ENCODE assay signal across 8 mouse cellular contexts in the genomic region with DNA sequence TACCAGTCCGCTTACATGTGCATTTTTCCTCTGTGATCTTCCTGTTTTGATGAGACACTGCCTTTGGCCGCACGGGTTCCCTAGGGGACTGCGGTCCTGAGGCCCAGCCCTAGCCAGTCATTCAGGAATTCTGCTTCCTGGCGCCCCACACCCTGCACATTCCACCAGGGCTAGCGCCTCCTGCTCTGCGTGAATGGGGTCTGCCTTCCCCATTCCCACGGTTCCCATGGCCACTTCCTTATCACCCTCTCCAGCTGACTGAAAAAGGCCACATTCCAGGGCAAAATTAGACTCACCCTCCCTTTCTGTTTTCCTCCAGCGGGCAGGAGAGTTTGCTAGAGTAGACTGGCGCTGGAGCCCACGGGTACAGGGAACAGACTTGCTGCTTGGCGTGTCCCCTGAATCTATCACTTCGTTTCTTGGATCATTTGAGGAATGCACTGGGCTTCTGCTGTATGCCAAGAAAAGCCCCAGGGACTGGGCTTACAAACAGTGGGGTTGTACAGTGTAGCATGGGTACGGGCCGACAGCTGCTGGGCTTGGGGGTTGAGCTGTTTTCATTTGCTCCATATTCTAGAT. TPM values are rescaled to one million over a fixed set of nuclear protein-coding genes. Genes with fewer than 3 reads are reported as not detected.
A peak's percentile ranks its signal among the peaks of the same experiment; 100 is the strongest.
DNase-seq lines count a peak whose midpoint lies in the region; ATAC-seq and TF ChIP-seq lines count a peak whose summit lies in the region.

No protein-coding gene starts in this region.

- H3K27me3 ChIP-seq in Patski = no peaks in the 10 kb centered on the region
- H3K27me3 ChIP-seq in lung, embryonic 14.5 days (ENCODE audit: insufficient read depth, low read length) = no peaks in the 10 kb centered on the region
- no peaks in the 10 kb centered on the region for H3K27me3 ChIP-seq in stomach, embryonic 15.5 days (replicated peaks)

- H3K4me1 ChIP-seq in lung, embryonic 14.5 days (ENCODE audit: insufficient read depth) = peaks cover 20% of the 10 kb centered on the region
- H3K4me1 ChIP-seq in stomach, embryonic 15.5 days = peaks cover 31% of the 10 kb centered on the region

- peak overlapping the region; percentile 14; the same call in 1 of the 2 replicates for H3K9ac ChIP-seq in lung, embryonic 14.5 days
- H3K9ac ChIP-seq in stomach, embryonic 15.5 days = no peak overlapping the region

- H3K27ac ChIP-seq in lung, embryonic 14.5 days (ENCODE audit: low read depth) = peak overlapping the region; percentile 81
- peak overlapping the region; percentile 73 for H3K27ac ChIP-seq in stomach, embryonic 15.5 days

- H3K9me3 ChIP-seq in lung, embryonic 14.5 days (ENCODE audit: low read depth, low read length) = no peaks in the 10 kb centered on the region
- no peaks in the 10 kb centered on the region for H3K9me3 ChIP-seq in stomach, embryonic 15.5 days

- no peak overlapping the region for H3K4me3 ChIP-seq in lung, embryonic 14.5 days (ENCODE audit: low read depth, low read length)
- H3K4me3 ChIP-seq in stomach, embryonic 15.5 days (replicated peaks) = no peak overlapping the region

- no peak for TF ChIP-seq CTCF in Patski (IDR thresholded peaks at IDR 0.05)
- TF ChIP-seq CTCF in lung, embryonic 14.5 days (IDR thresholded peaks at IDR 0.05; ENCODE audit: low read depth) = no peak; the same call in 1 of the 2 replicates

- CTCF ChIA-PET in Patski (lab: Charles Lee) = interaction anchor here (0.8 to 2.1 kb wide), 3 partner anchors 36 to 76 kb away, joined by 3 to 4 read pairs (median 3); no protein-coding TSS in a partner anchor

- POLR2A ChIA-PET in Patski (lab: Charles Lee) = interaction anchor here (0.7 to 1.6 kb wide), 4 partner anchors 11 to 76 kb away, joined by 3 to 5 read pairs (median 3); no protein-coding TSS in a partner anchor

- peak; percentile 89 for ATAC-seq in Patski
- ATAC-seq in lung, embryonic 14.5 days (ENCODE audit: insufficient read depth) = peak; percentile 92
- ATAC-seq in stomach, embryonic 15.5 days (ENCODE audit: insufficient read depth, low FRiP score, low read depth) = peak; percentile 83
- ATAC-seq in cerebellum, adult (ENCODE audit: insufficient number of reproducible peaks, low FRiP score, low TSS enrichment) = no peak

- peaks cover 21% of the 10 kb centered on the region for H3K36me3 ChIP-seq in lung, embryonic 14.5 days (ENCODE audit: insufficient read depth)
- H3K36me3 ChIP-seq in stomach, embryonic 15.5 days = peaks cover 3% of the 10 kb centered on the region; the same call in 1 of the 2 replicates

- peak; percentile 91 for DNase-seq in Patski (ENCODE audit: low read depth, low spot score)
- DNase-seq in embryo, embryonic 10 days (ENCODE audit: low spot score) = peak; percentile 68
- peak; percentile 89 to 96 for DNase-seq in heart, adult 18-20 months
- peak; percentile 78 for DNase-seq in kidney, adult 18-20 months
- peak; percentile 84 for DNase-seq in lung, embryonic 14.5 days
- DNase-seq in thymus, adult 18-20 months = no peak

- H3K4me2 ChIP-seq in lung, embryonic 14.5 days = peak overlapping the region; percentile 36
- 0 out of 2 replicates have a peak overlapping the region, but pooled peaks have one; percentile 9 for H3K4me2 ChIP-seq in stomach, embryonic 15.5 days

- 18% methylated on average over 15 of the region's 15 CpGs for WGBS in lung, embryonic 14.5 days
- WGBS in stomach, embryonic 15.5 days = 35% methylated on average over 15 of the region's 15 CpGs

- in situ Hi-C loops in Patski (cut with MboI; ENCODE audit: low pct_unique_long_range_greater_than_20kb) = no loop called here

RNA-seq across cellular contexts. Expression of a gene that starts 22.7 kb away (rescaled TPM):
- 465 TPM for polyA plus RNA-seq in Patski (2021)
- 10 to 100 TPM; 50.3 to 57.1 TPM for total RNA-seq in heart, adult 18-20 months (2021)
- polyA plus RNA-seq in lung, embryonic 14.5 days (2014; fragmentation: Nextera tagmentation; extraction: Ambion mirVana) = 19.7 and 24.5 TPM in 2 replicates
- polyA plus RNA-seq in stomach, embryonic 15.5 days (2015; fragmentation: Nextera tagmentation; extraction: Ambion mirVana) = 15.8 and 19.3 TPM in 2 replicates

RNA-seq across cellular contexts. Expression of a gene that starts 23.4 kb away (rescaled TPM):
- polyA plus RNA-seq in Patski (2021) = 287 TPM
- total RNA-seq in heart, adult 18-20 months (2021) = 10 to 100 TPM; 50.4 to 56.6 TPM
- polyA plus RNA-seq in lung, embryonic 14.5 days (2014; fragmentation: Nextera tagmentation; extraction: Ambion mirVana) = 125 and 127 TPM in 2 replicates
- polyA plus RNA-seq in stomach, embryonic 15.5 days (2015; fragmentation: Nextera tagmentation; extraction: Ambion mirVana) = 106 and 113 TPM in 2 replicates

Comparison
In these comparisons a context has a peak if more than half of its experiments do, and no peak if none do; other contexts are left out.
1. DNase-seq: peak in Patski (single experiment), embryo, embryonic 10 days (single experiment), heart, adult 18-20 months (2 of 2), kidney, adult 18-20 months (single experiment) and lung, embryonic 14.5 days (single experiment); none in thymus, adult 18-20 months (0 of 2).
2. RNA of a gene that starts 22.7 kb away (polyA plus RNA-seq): 465 TPM in Patski (single experiment); 19.7 to 24.5 TPM in lung, embryonic 14.5 days and 15.8 to 19.3 TPM in stomach, embryonic 15.5 days; every median in the first group is over 10 times any median in the second.